Mouse (Mus musculus): ENCODE measurements around the gene Ccdc190. TPM values are rescaled to one million over a fixed set of nuclear protein-coding genes. Genes with fewer than 3 reads are reported as not detected.

Ccdc190 gene
- polyA plus RNA-seq, 1 experiment from 2014 or later = not detected

GRCm38 (mm10) chr1:169948280-169948679 lies 19.8 kb downstream of the Ccdc190 start:
- WGBS (ENCODE audit: insufficient replicate concordance) = 74% methylated on average over 7 of the region's 7 CpGs
- Histone ChIP-seq H3K27ac (ENCODE audit: low read length) (no peak overlapping the region), H3K4me1 (ENCODE audit: control insufficient read depth, low read depth, low read length) (no peaks in the 10 kb centered on the region), H3K9me3 (replicated peaks; ENCODE audit: control insufficient read depth, low read length) (no peaks in the 10 kb centered on the region), H3K27me3 (ENCODE audit: control insufficient read depth, insufficient read depth, low read depth, low read length) (no peaks in the 10 kb centered on the region), H3K9ac (ENCODE audit: low read depth, low read length) (no peak overlapping the region), H3K4me2 (ENCODE audit: low read depth, low read length) (no peak overlapping the region), H3K36me3 (ENCODE audit: control insufficient read depth, insufficient read depth) (0 out of 2 replicates have a peak, but pooled peaks cover 2% of the 10 kb centered on the region), H3K4me3 (ENCODE audit: low read depth, low read length) (no peak overlapping the region)
- no peak for ATAC-seq (ENCODE audit: low read depth)

DNA sequence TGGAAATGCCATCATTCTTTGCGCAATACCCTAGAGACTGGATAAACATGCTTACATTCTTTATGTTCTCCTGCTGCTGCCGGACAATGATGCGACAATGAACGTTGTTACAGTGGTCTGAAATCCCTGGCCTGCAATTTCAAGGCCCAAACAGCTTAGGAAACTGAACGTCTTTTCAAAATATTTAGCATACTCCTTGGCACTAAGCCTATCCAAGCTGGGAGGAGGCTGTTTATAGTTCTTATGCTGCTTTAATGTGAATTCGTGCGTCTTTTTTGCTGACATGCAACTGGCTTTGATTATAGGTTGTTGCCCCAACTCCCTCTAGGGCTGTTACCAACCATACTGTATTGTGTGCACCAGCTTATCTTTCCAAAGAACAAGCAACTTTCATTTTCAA lies 20.4 kb downstream of the Ccdc190 start:
- H3K36me3 ChIP-seq (ENCODE audit: control insufficient read depth, insufficient read depth) = 0 out of 2 replicates have a peak, but pooled peaks cover 2% of the 10 kb centered on the region
- 70% methylated on average over 7 of the region's 7 CpGs for WGBS (ENCODE audit: insufficient replicate concordance)
- H3K9me3 ChIP-seq (replicated peaks; ENCODE audit: control insufficient read depth, low read length) = no peaks in the 10 kb centered on the region
- no peak overlapping the region for H3K9ac ChIP-seq (ENCODE audit: low read depth, low read length)
- H3K4me1 ChIP-seq (ENCODE audit: control insufficient read depth, low read depth, low read length) = no peaks in the 10 kb centered on the region
- H3K27ac ChIP-seq (ENCODE audit: low read length) = no peak overlapping the region
- no peak overlapping the region for H3K4me2 ChIP-seq (ENCODE audit: low read depth, low read length)
- ATAC-seq (ENCODE audit: low read depth) = no peak
- H3K27me3 ChIP-seq (ENCODE audit: control insufficient read depth, insufficient read depth, low read depth, low read length) = no peaks in the 10 kb centered on the region
- H3K4me3 ChIP-seq (ENCODE audit: low read depth, low read length) = no peak overlapping the region

- no peak for ATAC-seq (ENCODE audit: low read depth)
- Histone ChIP-seq H3K4me2 (ENCODE audit: low read depth, low read length) (no peak overlapping the region), H3K9me3 (replicated peaks; ENCODE audit: control insufficient read depth, low read length) (no peaks in the 10 kb centered on the region), H3K36me3 (ENCODE audit: control insufficient read depth, insufficient read depth) (peaks cover 5% of the 10 kb centered on the region; the same call in 1 of the 2 replicates), H3K4me1 (ENCODE audit: control insufficient read depth, low read depth, low read length) (no peaks in the 10 kb centered on the region), H3K27me3 (ENCODE audit: control insufficient read depth, insufficient read depth, low read depth, low read length) (no peaks in the 10 kb centered on the region), H3K27ac (ENCODE audit: low read length) (no peak overlapping the region), H3K4me3 (ENCODE audit: low read depth, low read length) (no peak overlapping the region), H3K9ac (ENCODE audit: low read depth, low read length) (no peak overlapping the region)
- 59% methylated on average over 7 of the region's 7 CpGs for WGBS (ENCODE audit: insufficient replicate concordance)
These were observed 21.5 kb downstream of the Ccdc190 start for GRCm38 (mm10) chr1:169949981-169950380.

- no peak for ATAC-seq (ENCODE audit: low read depth)
- H3K27me3 ChIP-seq (ENCODE audit: control insufficient read depth, insufficient read depth, low read depth, low read length) = no peaks in the 10 kb centered on the region
- H3K4me1 ChIP-seq (ENCODE audit: control insufficient read depth, low read depth, low read length) = no peaks in the 10 kb centered on the region
These were observed 22.2 kb downstream of the Ccdc190 start for GRCm38 (mm10) chr1:169950651-169951050.

GRCm38 (mm10) chr1:169951561-169951960 lies 23.1 kb downstream of the Ccdc190 start:
- no peaks in the 10 kb centered on the region for H3K4me1 ChIP-seq (ENCODE audit: control insufficient read depth, low read depth, low read length)
- no peak overlapping the region for H3K4me3 ChIP-seq (ENCODE audit: low read depth, low read length)
- no peaks in the 10 kb centered on the region for H3K27me3 ChIP-seq (ENCODE audit: control insufficient read depth, insufficient read depth, low read depth, low read length)
- H3K4me2 ChIP-seq (ENCODE audit: low read depth, low read length) = no peak overlapping the region
- peaks cover 5% of the 10 kb centered on the region; the same call in 1 of the 2 replicates for H3K36me3 ChIP-seq (ENCODE audit: control insufficient read depth, insufficient read depth)
- no peak overlapping the region for H3K9ac ChIP-seq (ENCODE audit: low read depth, low read length)
- H3K9me3 ChIP-seq (replicated peaks; ENCODE audit: control insufficient read depth, low read length) = no peaks in the 10 kb centered on the region
- no peak for ATAC-seq (ENCODE audit: low read depth)
- H3K27ac ChIP-seq (ENCODE audit: low read length) = no peak overlapping the region
- WGBS (ENCODE audit: insufficient replicate concordance) = 85% methylated on average over 6 of the region's 6 CpGs

More at GRCm38 (mm10) chr1:169950651-169951050, 22.2 kb downstream of the Ccdc190 start:
- Histone ChIP-seq H3K9me3 (replicated peaks; ENCODE audit: control insufficient read depth, low read length) (no peaks in the 10 kb centered on the region), H3K36me3 (ENCODE audit: control insufficient read depth, insufficient read depth) (peaks cover 5% of the 10 kb centered on the region; the same call in 1 of the 2 replicates), H3K9ac (ENCODE audit: low read depth, low read length) (no peak overlapping the region), H3K27ac (ENCODE audit: low read length) (no peak overlapping the region), H3K4me3 (ENCODE audit: low read depth, low read length) (no peak overlapping the region), H3K4me2 (ENCODE audit: low read depth, low read length) (no peak overlapping the region)
- 74% methylated on average over 4 of the region's 4 CpGs for WGBS (ENCODE audit: insufficient replicate concordance)

GRCm38 (mm10) chr1:169952636-169953035 lies 24.2 kb downstream of the Ccdc190 start:
- H3K4me3 ChIP-seq (ENCODE audit: low read depth, low read length) = no peak overlapping the region
- H3K4me2 ChIP-seq (ENCODE audit: low read depth, low read length) = no peak overlapping the region
- no peak overlapping the region for H3K9ac ChIP-seq (ENCODE audit: low read depth, low read length)
- no peaks in the 10 kb centered on the region for H3K4me1 ChIP-seq (ENCODE audit: control insufficient read depth, low read depth, low read length)
- WGBS (ENCODE audit: insufficient replicate concordance) = 77% methylated on average over 10 of the region's 10 CpGs
- ATAC-seq (ENCODE audit: low read depth) = no peak
- no peak overlapping the region for H3K27ac ChIP-seq (ENCODE audit: low read length)
- H3K9me3 ChIP-seq (replicated peaks; ENCODE audit: control insufficient read depth, low read length) = no peaks in the 10 kb centered on the region
- peaks cover 5% of the 10 kb centered on the region; the same call in 1 of the 2 replicates for H3K36me3 ChIP-seq (ENCODE audit: control insufficient read depth, insufficient read depth)
- no peaks in the 10 kb centered on the region for H3K27me3 ChIP-seq (ENCODE audit: control insufficient read depth, insufficient read depth, low read depth, low read length)

DNA sequence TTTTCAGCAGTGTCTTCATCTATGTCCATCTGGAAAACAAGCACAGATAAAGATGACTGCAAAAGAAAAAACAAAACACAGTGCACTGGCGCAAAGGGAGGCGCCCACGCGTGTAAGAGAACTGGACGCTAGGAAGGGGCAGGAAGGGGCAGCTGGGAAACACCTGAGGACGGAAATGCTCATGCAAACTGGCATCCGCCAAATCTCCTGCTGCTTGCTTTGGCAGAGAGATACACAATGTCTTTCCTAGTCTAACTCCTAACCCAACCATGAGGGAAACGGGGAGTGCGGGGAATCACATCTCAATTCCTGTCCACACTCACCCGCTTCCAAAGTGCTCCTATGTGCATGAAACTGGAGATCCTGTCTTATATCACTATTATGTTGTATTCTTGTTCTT lies 24.7 kb downstream of the Ccdc190 start:
- ATAC-seq (ENCODE audit: low read depth) = no peak
- no peak overlapping the region for H3K9ac ChIP-seq (ENCODE audit: low read depth, low read length)
- H3K4me2 ChIP-seq (ENCODE audit: low read depth, low read length) = no peak overlapping the region
- H3K36me3 ChIP-seq (ENCODE audit: control insufficient read depth, insufficient read depth) = peaks cover 5% of the 10 kb centered on the region; the same call in 1 of the 2 replicates
- H3K4me3 ChIP-seq (ENCODE audit: low read depth, low read length) = no peak overlapping the region
- no peak overlapping the region for H3K27ac ChIP-seq (ENCODE audit: low read length)
- H3K9me3 ChIP-seq (replicated peaks; ENCODE audit: control insufficient read depth, low read length) = no peaks in the 10 kb centered on the region
- no peaks in the 10 kb centered on the region for H3K4me1 ChIP-seq (ENCODE audit: control insufficient read depth, low read depth, low read length)
- no peaks in the 10 kb centered on the region for H3K27me3 ChIP-seq (ENCODE audit: control insufficient read depth, insufficient read depth, low read depth, low read length)
- 88% methylated on average over 10 of the region's 10 CpGs for WGBS (ENCODE audit: insufficient replicate concordance)

DNA sequence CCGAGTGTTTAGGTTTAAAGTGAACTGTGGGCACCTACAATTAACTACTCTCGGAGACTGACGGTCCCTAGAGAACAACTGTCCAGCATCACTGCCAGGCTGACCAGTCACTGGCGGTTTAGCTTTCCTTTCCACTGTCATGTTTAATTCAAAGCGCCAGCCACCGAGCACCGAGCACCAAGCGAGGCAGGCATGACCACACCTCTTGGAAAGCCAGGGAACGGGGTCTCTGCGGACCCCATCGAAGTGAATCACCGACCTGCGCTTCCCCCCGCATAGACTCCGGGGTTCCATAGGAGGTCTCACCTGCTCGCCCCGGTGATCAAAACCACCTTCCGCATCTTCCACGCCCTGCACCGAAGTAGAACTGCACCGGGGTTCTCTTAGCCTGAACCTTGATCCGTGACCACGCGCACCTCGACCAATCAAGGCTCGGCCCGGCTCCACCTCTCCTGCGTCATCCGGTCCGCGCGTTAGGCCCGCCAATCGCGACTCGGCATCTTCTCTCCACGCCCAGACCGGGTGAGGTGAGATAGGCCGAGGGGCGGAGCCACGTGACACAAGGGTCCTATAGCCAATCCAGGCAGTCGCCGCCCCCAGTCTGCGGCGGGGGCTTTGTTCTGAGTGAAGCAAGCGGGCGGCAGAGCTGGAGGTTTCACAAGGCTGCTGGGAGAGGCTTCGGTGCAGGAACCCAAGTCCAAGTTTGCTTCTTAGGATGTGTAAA lies 40.5 kb downstream of the Ccdc190 start, which contains the start of gene Hsd17b7:
Gene Hsd17b7, minus strand, starts transcription at position 450 of the 724 bp plus-strand sequence.
- peak within 1 kb of the TSS; percentile 69; the same call in 1 of the 2 replicates for H3K27ac ChIP-seq (ENCODE audit: low read length)
- peak; percentile 100 for ATAC-seq (ENCODE audit: low read depth)
- H3K9me3 ChIP-seq (replicated peaks; ENCODE audit: control insufficient read depth, low read length) = no peaks in the 10 kb centered on the region
- no peaks in the 10 kb centered on the region for H3K27me3 ChIP-seq (ENCODE audit: control insufficient read depth, insufficient read depth, low read depth, low read length)
- peaks cover 8% of the 10 kb centered on the region for H3K4me1 ChIP-seq (ENCODE audit: control insufficient read depth, low read depth, low read length)
- H3K4me2 ChIP-seq (ENCODE audit: low read depth, low read length) = peak within 1 kb of the TSS; percentile 94
- peak within 1 kb of the TSS; percentile 60 for H3K9ac ChIP-seq (ENCODE audit: low read depth, low read length)
- H3K36me3 ChIP-seq (ENCODE audit: control insufficient read depth, insufficient read depth) = no peaks in the 10 kb centered on the region
- H3K4me3 ChIP-seq (ENCODE audit: low read depth, low read length) = peak within 1 kb of the TSS; percentile 69
- under 1% methylated on average over 48 of the region's 48 CpGs for WGBS (ENCODE audit: insufficient replicate concordance)

- H3K9ac ChIP-seq (ENCODE audit: low read depth, low read length) = peak overlapping the region; percentile 60
- WGBS (ENCODE audit: insufficient replicate concordance) = 0% methylated on average over 6 of the region's 9 CpGs
These were observed 41.1 kb downstream of the Ccdc190 start for GRCm38 (mm10) chr1:169969516-169969886.

More at GRCm38 (mm10) chr1:169969516-169969886, 41.1 kb downstream of the Ccdc190 start:
- Histone ChIP-seq H3K9me3 (replicated peaks; ENCODE audit: control insufficient read depth, low read length) (no peaks in the 10 kb centered on the region), H3K27ac (ENCODE audit: low read length) (peak overlapping the region; percentile 69; the same call in 1 of the 2 replicates), H3K4me1 (ENCODE audit: control insufficient read depth, low read depth, low read length) (peaks cover 8% of the 10 kb centered on the region), H3K27me3 (ENCODE audit: control insufficient read depth, insufficient read depth, low read depth, low read length) (no peaks in the 10 kb centered on the region), H3K4me2 (ENCODE audit: low read depth, low read length) (peak overlapping the region; percentile 94), H3K4me3 (ENCODE audit: low read depth, low read length) (peak overlapping the region; percentile 69), H3K36me3 (ENCODE audit: control insufficient read depth, insufficient read depth) (no peaks in the 10 kb centered on the region)
- no peak for ATAC-seq (ENCODE audit: low read depth)

All from liver, embryonic 16.5 days (tissue).